Mouse (Mus musculus) MEL (cell line): Measurements from ENCODE around the gene Cwc27.

Source experiments
- CHD2 ChIP-seq: IDR thresholded peaks from 2 replicates; pipeline ENCODE4 v1.6.1; 2011; ENCODE audit warnings: low read length, improper control_type of control experiment
- CTCF ChIP-seq, 3 experiments: IDR thresholded peaks in 2 of 3; conservative IDR thresholded peaks in 1 of 3; 2 replicates each; pipeline ENCODE4 v1.5.1; 2011 to 2012; ENCODE audit warnings: low read length in 3 of 3, low read depth in 2 of 3, mild to moderate bottlenecking in 2 of 3, improper control_type of control experiment in 1 of 3, inconsistent platforms in 1 of 3, mixed read lengths in 1 of 3, moderate library complexity in 1 of 3; ENCODE audit not compliant: control insufficient read depth in 1 of 3, insufficient read depth in 1 of 3, poor library complexity in 1 of 3, severe bottlenecking in 1 of 3
- ELF1 ChIP-seq: IDR thresholded peaks from 2 replicates; pipeline ENCODE4 v1.6.1; 2014; ENCODE audit warnings: low read depth, mild to moderate bottlenecking, inconsistent platforms, low read length, improper control_type of control experiment, moderate library complexity
- EP300 ChIP-seq, 2 experiments: IDR thresholded peaks; 2 replicates each; pipeline ENCODE4 v1.6.1; 2011; ENCODE audit warnings: improper control_type of control experiment in 2 of 2, low read length in 2 of 2, low read depth in 1 of 2, mild to moderate bottlenecking in 1 of 2
- GABPA ChIP-seq: IDR thresholded peaks from 2 replicates; pipeline ENCODE4 v1.6.1; 2012; ENCODE audit warnings: low read depth, mild to moderate bottlenecking, inconsistent platforms, low read length, improper control_type of control experiment, moderate library complexity
- GATA1 ChIP-seq: IDR thresholded peaks from 2 replicates; pipeline ENCODE4 v1.6.1; 2011; ENCODE audit warnings: low read depth, low read length, improper control_type of control experiment
- KAT2A ChIP-seq: conservative IDR thresholded peaks from 2 replicates; pipeline ENCODE4 v1.6.1; 2012; ENCODE audit warnings: low read depth, low read length, improper control_type of control experiment, inconsistent platforms
- MAX ChIP-seq: IDR thresholded peaks from 2 replicates; pipeline ENCODE4 v1.6.1; 2011; ENCODE audit warnings: low read length, improper control_type of control experiment
- MYC ChIP-seq: IDR thresholded peaks from 2 replicates; pipeline ENCODE4 v1.6.1; 2011; ENCODE audit warnings: low read depth, mild to moderate bottlenecking, low read length, improper control_type of control experiment, moderate library complexity
- POLR2A ChIP-seq, 2 experiments: IDR thresholded peaks; 2 replicates each; pipeline ENCODE4 v1.6.1; 2011 to 2012; ENCODE audit warnings: low read length in 2 of 2, mild to moderate bottlenecking in 2 of 2, control low read depth in 1 of 2, improper control_type of control experiment in 1 of 2, low read depth in 1 of 2, moderate library complexity in 1 of 2; ENCODE audit not compliant: control insufficient read depth in 1 of 2, insufficient read depth in 1 of 2, poor library complexity in 1 of 2
- RAD21 ChIP-seq: IDR thresholded peaks from 2 replicates; pipeline ENCODE4 v1.6.1; 2011; ENCODE audit warnings: mild to moderate bottlenecking, low read depth, low read length, improper control_type of control experiment
- TAL1 ChIP-seq: IDR thresholded peaks from 2 replicates; pipeline ENCODE4 v1.6.1; 2012; ENCODE audit warnings: mild to moderate bottlenecking, inconsistent platforms, low read length, moderate library complexity, mixed read lengths
- USF1 ChIP-seq: IDR thresholded peaks from 2 replicates; pipeline ENCODE4 v1.6.1; 2014; ENCODE audit warnings: low read depth, mild to moderate bottlenecking, inconsistent platforms, low read length, improper control_type of control experiment, moderate library complexity
- ZNF384 ChIP-seq: IDR thresholded peaks from 2 replicates; pipeline ENCODE4 v1.6.1; 2012; ENCODE audit warnings: low read depth, mild to moderate bottlenecking, inconsistent platforms, low read length, improper control_type of control experiment

GRCm38 (mm10) chr13:104832811-104833210 lies 15.9 kb upstream of the Cwc27 start:
- TF ChIP-seq CHD2 (no peak), EP300 (IDR thresholded peaks at IDR 0.05; ENCODE audit: low read depth in 1 of 2, low read length in 2 of 2) (no peak), GABPA (no peak), MYC (no peak), CTCF (IDR thresholded peaks at IDR 0.05 in 2 of 3, conservative IDR thresholded peaks at IDR 0.05 in 1 of 3; ENCODE audit: control insufficient read depth in 1 of 3, insufficient read depth in 1 of 3, low read depth in 2 of 3, low read length in 3 of 3, poor library complexity in 1 of 3, severe bottlenecking in 1 of 3) (no peak), MAX (no peak), POLR2A (IDR thresholded peaks at IDR 0.05; ENCODE audit: control insufficient read depth in 1 of 2, insufficient read depth in 1 of 2, low read depth in 1 of 2, low read length in 2 of 2, poor library complexity in 1 of 2) (no peak), USF1 (no peak), GATA1 (no peak), ELF1 (no peak), RAD21 (no peak), ZNF384 (no peak), TAL1 (no peak), KAT2A (no peak)
